In genomic region chr7:91790949-91791564, GRCm38 (mm10) we compare ENCODE assay signal across 23 mouse cellular contexts.
"Had no signal": no experiment of that assay in that cellular context is flagged by ENCODE, and none has a peak within 500 bp of the region (broad histone marks: within the 10 kb centered on the region; RNA-seq: fewer than 3 reads in every experiment).

No protein-coding gene starts in this region.

- H3K9ac ChIP-seq: intestine, embryonic 15.5 days; limb, embryonic 13.5 days; liver, embryonic 12.5 days; liver, embryonic 15.5 days; lung, embryonic 15.5 days; midbrain, embryonic 12.5 days had no signal

- H3K36me3 ChIP-seq: intestine, embryonic 15.5 days; limb, embryonic 10.5 days; limb, embryonic 13.5 days; liver, embryonic 12.5 days; liver, embryonic 15.5 days; lung, embryonic 15.5 days; midbrain, embryonic 12.5 days had no signal

- H3K27ac ChIP-seq: intestine, embryonic 15.5 days; kidney, postnatal 0 days; limb, embryonic 10.5 days; limb, embryonic 13.5 days; liver, embryonic 12.5 days; liver, embryonic 15.5 days; lung, embryonic 15.5 days; midbrain, embryonic 12.5 days; stomach, postnatal 0 days had no signal

- H3K27me3 ChIP-seq: intestine, embryonic 15.5 days; limb, embryonic 13.5 days; liver, embryonic 12.5 days; liver, embryonic 15.5 days; lung, embryonic 15.5 days; megakaryocyte, embryonic 14.5 days; midbrain, embryonic 12.5 days had no signal

- H3K9me3 ChIP-seq: intestine, embryonic 15.5 days; limb, embryonic 10.5 days; limb, embryonic 13.5 days; liver, embryonic 12.5 days; liver, embryonic 15.5 days; lung, embryonic 15.5 days; megakaryocyte, embryonic 14.5 days; midbrain, embryonic 12.5 days had no signal

- H3K4me3 ChIP-seq: intestine, embryonic 15.5 days; limb, embryonic 10.5 days; limb, embryonic 13.5 days; liver, embryonic 12.5 days; liver, embryonic 15.5 days; lung, embryonic 15.5 days; megakaryocyte, embryonic 14.5 days; midbrain, embryonic 12.5 days had no signal

- H3K4me1 ChIP-seq: intestine, embryonic 15.5 days; limb, embryonic 10.5 days; limb, embryonic 13.5 days; liver, embryonic 12.5 days; liver, embryonic 15.5 days; lung, embryonic 15.5 days; midbrain, embryonic 12.5 days had no signal

- H3K4me2 ChIP-seq: intestine, embryonic 15.5 days; limb, embryonic 13.5 days; liver, embryonic 12.5 days; liver, embryonic 15.5 days; lung, embryonic 15.5 days; midbrain, embryonic 12.5 days had no signal

- DNase-seq: kidney, adult 11 months; kidney, adult 8-10 months; kidney, postnatal 25 days; liver; lung, adult 18-20 months; lung, postnatal 10 days; lung, postnatal 36 days; right cerebral cortex, adult 18-20 months; right cerebral cortex, postnatal 14 days; right cerebral cortex, postnatal 4 days; thymus, adult 2 months; thymus, postnatal 14 days; thymus, postnatal 4 days had no signal

- ATAC-seq: intestine, embryonic 15.5 days; liver, embryonic 12.5 days had no signal
